In genomic region chr8:119635378-119635777, GRCm38 (mm10) we compare ENCODE assay signal across 9 mouse cellular contexts. TPM values are rescaled to one million over a fixed set of nuclear protein-coding genes. Genes with fewer than 3 reads are reported as not detected.
DNase-seq lines count a peak whose midpoint lies in the region; ATAC-seq and TF ChIP-seq lines count a peak whose summit lies in the region.
"Had no signal": no experiment of that assay in that cellular context is flagged by ENCODE, and none has a peak within 500 bp of the region (broad histone marks: within the 10 kb centered on the region; RNA-seq: fewer than 3 reads in every experiment).

Gene Kcng4 (minus strand): TSS chr8:119635680.

- TF ChIP-seq CTCF in liver, postnatal 0 days (IDR thresholded peaks at IDR 0.05; ENCODE audit: low read depth) = no peak
- TF ChIP-seq CTCF in thymus, adult 2 months (IDR thresholded peaks at IDR 0.05; ENCODE audit: borderline replicate concordance, control insufficient read depth, extremely low read depth, insufficient read depth, low read length, poor library complexity) = no peak

- no peak for ATAC-seq in liver, embryonic 11.5 days (replicated peaks; ENCODE audit: low FRiP score)
- ATAC-seq in liver, postnatal 0 days = no peak

- intact Hi-C loops in heart, postnatal 36 days (cut with DNase I) = no loop called here

- no peaks in the 10 kb centered on the region for H3K4me1 ChIP-seq in liver, embryonic 11.5 days (replicated peaks; ENCODE audit: control insufficient read depth, insufficient read depth, low read length)
- no peaks in the 10 kb centered on the region for H3K4me1 ChIP-seq in liver, postnatal 0 days (ENCODE audit: insufficient read depth)
- no peaks in the 10 kb centered on the region for H3K4me1 ChIP-seq in thymus, adult 2 months (replicated peaks; ENCODE audit: control insufficient read depth, insufficient read depth, low read length)

- H3K27me3 ChIP-seq in liver, embryonic 11.5 days (replicated peaks; ENCODE audit: control insufficient read depth, insufficient read depth, low read length) = peaks cover 53% of the 10 kb centered on the region
- peaks cover 21% of the 10 kb centered on the region; the same call in 1 of the 2 replicates for H3K27me3 ChIP-seq in liver, postnatal 0 days (ENCODE audit: insufficient read depth, low read length)
- no peaks in the 10 kb centered on the region; the same call in 1 of the 2 replicates for H3K27me3 ChIP-seq in thymus, adult 2 months (ENCODE audit: control insufficient read depth, insufficient read depth, low read length)

- no peaks in the 10 kb centered on the region for H3K36me3 ChIP-seq in liver, embryonic 11.5 days (ENCODE audit: control insufficient read depth, insufficient read depth, low read length)
- H3K36me3 ChIP-seq in liver, postnatal 0 days (replicated peaks; ENCODE audit: insufficient read depth, low read length) = no peaks in the 10 kb centered on the region
- H3K36me3 ChIP-seq in thymus, adult 2 months (ENCODE audit: control insufficient read depth, insufficient read depth, low read length) = no peaks in the 10 kb centered on the region

- H3K9ac ChIP-seq in liver, embryonic 11.5 days (ENCODE audit: low read depth, low read length) = 0 out of 2 replicates have a peak within 1 kb of the TSS, but pooled peaks have one; percentile 14
- no peak within 1 kb of the TSS for H3K9ac ChIP-seq in liver, postnatal 0 days (replicated peaks)

- no peak within 1 kb of the TSS for H3K4me2 ChIP-seq in liver, embryonic 11.5 days
- no peak within 1 kb of the TSS for H3K4me2 ChIP-seq in liver, postnatal 0 days (ENCODE audit: low read depth, low read length)

- H3K9me3 ChIP-seq in liver, embryonic 11.5 days (ENCODE audit: control insufficient read depth, low read length) = no peaks in the 10 kb centered on the region
- no peaks in the 10 kb centered on the region for H3K9me3 ChIP-seq in liver, postnatal 0 days (ENCODE audit: low read length)

- no peak within 1 kb of the TSS for H3K4me3 ChIP-seq in liver, embryonic 11.5 days (ENCODE audit: low read depth, low read length)
- H3K4me3 ChIP-seq in liver, postnatal 0 days (ENCODE audit: low read depth, low read length) = no peak within 1 kb of the TSS
- H3K4me3 ChIP-seq in thymus, adult 2 months (ENCODE audit: control insufficient read depth, insufficient read depth, low read length) = no peak within 1 kb of the TSS

- H3K27ac ChIP-seq in liver, embryonic 11.5 days (ENCODE audit: low read depth, low read length) = no peak within 1 kb of the TSS
- H3K27ac ChIP-seq in liver, postnatal 0 days (ENCODE audit: low read depth) = no peak within 1 kb of the TSS
- no peak within 1 kb of the TSS for H3K27ac ChIP-seq in thymus, adult 2 months (ENCODE audit: control insufficient read depth, insufficient read depth, low read length)

- no peak for TF ChIP-seq POLR2A in thymus, adult 2 months (IDR thresholded peaks at IDR 0.05; ENCODE audit: control insufficient read depth, extremely low read depth, insufficient read depth, low read length, poor library complexity)

- 39% methylated on average over 6 of the region's 6 CpGs for WGBS in liver, embryonic 11.5 days
- 27% methylated on average over 6 of the region's 6 CpGs for WGBS in liver, postnatal 0 days (ENCODE audit: insufficient replicate concordance)
- WGBS in thymus, adult 2 months = 47% methylated on average over 6 of the region's 6 CpGs

- DNase-seq in adrenal gland, postnatal 14 days = peak; percentile 44
- no peak for DNase-seq in adrenal gland, postnatal 10 days
- no peak for DNase-seq in liver, embryonic 11.5 days (ENCODE audit: low spot score)
- DNase-seq in liver, postnatal 0 days = no peak
- DNase-seq in heart, postnatal 36 days = peak; percentile 19 to 24
- DNase-seq in lung, postnatal 4 days = peak; percentile 25 to 46
- DNase-seq in thymus, adult 2 months = no peak
- DNase-seq in right cerebral cortex, postnatal 4 days = no peak

- TF ChIP-seq EP300 in liver, postnatal 0 days (IDR thresholded peaks at IDR 0.05; ENCODE audit: low read depth) = no peak

RNA-seq across cellular contexts. Expression of gene Kcng4, which starts in this region (rescaled TPM):
- total RNA-seq in adrenal gland, postnatal 14 days (2021) = 0.41 and 0.74 TPM in 2 replicates
- under 1 TPM; 0.42 to 0.79 TPM for total RNA-seq in adrenal gland, postnatal 10 days (2021)
- polyA plus RNA-seq in liver, embryonic 11.5 days (2014; fragmentation: Nextera tagmentation; extraction: Ambion mirVana) = not detected in 2 replicates
- not detected in 2 replicates for polyA plus RNA-seq in liver, postnatal 0 days (2015; fragmentation: Nextera tagmentation; extraction: Ambion mirVana)
- total RNA-seq in heart, postnatal 36 days (2021) = under 1 TPM; 0.11 to 0.22 TPM
- 0.32 and 0.47 TPM in 2 replicates for polyA plus RNA-seq in thymus, adult 2 months (2012; rRNA removed)
- total RNA-seq: megakaryocyte, adult 5-6 weeks had no signal

Comparison
In these comparisons a context has a peak if more than half of its experiments do, and no peak if none do; other contexts are left out.
1. Peak in DNase-seq in adrenal gland, postnatal 14 days; RNA of the gene not detected or under 1 TPM.
2. Peak in DNase-seq in heart, postnatal 36 days; RNA of the gene not detected or under 1 TPM.
3. DNase-seq: peak in lung, postnatal 4 days (2 of 2); none in adrenal gland, postnatal 10 days (single experiment), liver, embryonic 11.5 days (single experiment), liver, postnatal 0 days (single experiment), thymus, adult 2 months (single experiment) and right cerebral cortex, postnatal 4 days (single experiment).